Mouse (Mus musculus) lung, embryonic 14.5 days (tissue): ENCODE measurements around the gene Stx11. TPM values are rescaled to one million over a fixed set of nuclear protein-coding genes. Genes with fewer than 3 reads are reported as not detected.

ENCODE experiments used
- ATAC-seq: fragments of 200-750 bp; cut with Nextera tagmentation; 2 replicates; pipeline ENCODE4 v1.8.0; 2017; ENCODE audit warnings: mild to moderate bottlenecking, moderate TSS enrichment, moderate library complexity; ENCODE audit not compliant: insufficient read depth
- DNase-seq: peaks from one replicate; pipeline ENCODE4 v3.0.0-alpha.2; 2015
- H3K27ac ChIP-seq: fragments of 300-500 bp; sonication (generic); 2 replicates; pipeline ENCODE4 v1.5.1; 2014; ENCODE audit warnings: low read depth, mild to moderate bottlenecking, moderate library complexity
- H3K27me3 ChIP-seq: fragments of 300-500 bp; sonication (generic); 2 replicates; pipeline ENCODE4 v1.6.1; 2014; ENCODE audit warnings: low read length, control low read depth; ENCODE audit not compliant: insufficient read depth
- H3K36me3 ChIP-seq: fragments of 300-500 bp; sonication (generic); 2 replicates; pipeline ENCODE4 v1.6.1; 2014; ENCODE audit warnings: control low read depth; ENCODE audit not compliant: insufficient read depth
- H3K4me1 ChIP-seq: fragments of 300-500 bp; sonication (generic); 2 replicates; pipeline ENCODE4 v1.6.1; 2014; ENCODE audit warnings: antibody characterized with exemption, control low read depth; ENCODE audit not compliant: insufficient read depth
- H3K4me2 ChIP-seq: fragments of 300-500 bp; sonication (generic); 2 replicates; pipeline ENCODE4 v1.6.1; 2014; ENCODE audit warnings: mild to moderate bottlenecking
- H3K4me3 ChIP-seq: fragments of 300-500 bp; sonication (generic); 2 replicates; pipeline ENCODE4 v1.5.1; 2014; ENCODE audit warnings: low read depth, low read length
- H3K9ac ChIP-seq: fragments of 300-500 bp; sonication (generic); 2 replicates; pipeline ENCODE4 v1.6.1; 2014
- H3K9me3 ChIP-seq: fragments of 300-500 bp; sonication (generic); 2 replicates; pipeline ENCODE4 v1.6.1; 2016; ENCODE audit warnings: low read depth, low read length, control low read depth
- CTCF ChIP-seq: IDR thresholded peaks from 2 replicates; pipeline ENCODE4 v1.5.1; 2016; ENCODE audit warnings: antibody characterized with exemption, low read depth
- WGBS: fragments of 180-500 bp; shearing (Covaris S2); extraction: QIAGEN DNeasy Blood & Tissue Kit; methylation state at CpG from one replicate; pipeline ENCODE4 v1.1.7; 2014; 5-methylcytosine and 5-hydroxymethylcytosine counted together
- polyA plus RNA-seq: library from polyadenylated mRNA; unstranded; fragments of >200 nt; fragmentation: Nextera tagmentation; extraction: Ambion mirVana; gene quantifications from 2 replicates; pipeline ENCODE4 v1.2.1, GENCODE M21; 2014

The Stx11 gene
- polyA plus RNA-seq, 1 experiment from 2014 or later, result 1.4 TPM

DNA sequence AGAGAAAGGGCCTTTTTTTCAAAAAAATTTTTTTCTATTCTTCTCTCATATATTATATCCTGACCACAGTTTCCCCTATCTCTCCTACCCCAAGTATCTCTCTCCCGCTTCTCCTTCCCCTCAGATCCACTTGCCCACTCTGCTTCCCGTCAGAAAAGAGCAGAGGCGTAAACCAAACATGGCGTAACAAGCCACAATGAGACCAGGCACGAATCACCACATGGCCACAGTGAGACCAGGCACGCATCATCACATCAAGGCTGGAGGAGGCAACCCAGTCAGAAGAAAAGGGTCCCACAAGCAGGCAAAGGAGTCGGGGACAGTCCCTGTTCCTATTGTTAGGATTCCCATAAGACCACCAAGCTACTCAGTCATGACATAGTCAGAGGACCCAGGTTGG is 28.0 kb downstream of the Stx11 start:
- no peaks in the 10 kb centered on the region for H3K36me3 ChIP-seq
- no peak for TF ChIP-seq CTCF
- 82% methylated on average over 7 of the region's 7 CpGs for WGBS
- ATAC-seq, result no peak
- H3K27ac ChIP-seq, result no peak overlapping the region
- no peak for DNase-seq
- H3K27me3 ChIP-seq, result peaks cover 8% of the 10 kb centered on the region
- H3K4me1 ChIP-seq, result 0 out of 2 replicates have a peak, but pooled peaks cover 2% of the 10 kb centered on the region
- H3K4me3 ChIP-seq, result no peak overlapping the region
- H3K9ac ChIP-seq, result no peak overlapping the region
- H3K4me2 ChIP-seq, result no peak overlapping the region
- no peaks in the 10 kb centered on the region for H3K9me3 ChIP-seq

- Histone ChIP-seq H3K4me1 (0 out of 2 replicates have a peak, but pooled peaks cover 2% of the 10 kb centered on the region), H3K36me3 (no peaks in the 10 kb centered on the region), H3K9ac (no peak overlapping the region), H3K27ac (no peak overlapping the region), H3K4me2 (no peak overlapping the region), H3K4me3 (no peak overlapping the region), H3K9me3 (no peaks in the 10 kb centered on the region), H3K27me3 (peaks cover 3% of the 10 kb centered on the region)
- DNase-seq (no peak), ATAC-seq (no peak)
- WGBS, result 84% methylated on average over 5 of the region's 5 CpGs
- TF ChIP-seq CTCF, result no peak
Observed at GRCm38 (mm10) chr10:12935575-12935974, 28.5 kb downstream of the Stx11 start.

DNA sequence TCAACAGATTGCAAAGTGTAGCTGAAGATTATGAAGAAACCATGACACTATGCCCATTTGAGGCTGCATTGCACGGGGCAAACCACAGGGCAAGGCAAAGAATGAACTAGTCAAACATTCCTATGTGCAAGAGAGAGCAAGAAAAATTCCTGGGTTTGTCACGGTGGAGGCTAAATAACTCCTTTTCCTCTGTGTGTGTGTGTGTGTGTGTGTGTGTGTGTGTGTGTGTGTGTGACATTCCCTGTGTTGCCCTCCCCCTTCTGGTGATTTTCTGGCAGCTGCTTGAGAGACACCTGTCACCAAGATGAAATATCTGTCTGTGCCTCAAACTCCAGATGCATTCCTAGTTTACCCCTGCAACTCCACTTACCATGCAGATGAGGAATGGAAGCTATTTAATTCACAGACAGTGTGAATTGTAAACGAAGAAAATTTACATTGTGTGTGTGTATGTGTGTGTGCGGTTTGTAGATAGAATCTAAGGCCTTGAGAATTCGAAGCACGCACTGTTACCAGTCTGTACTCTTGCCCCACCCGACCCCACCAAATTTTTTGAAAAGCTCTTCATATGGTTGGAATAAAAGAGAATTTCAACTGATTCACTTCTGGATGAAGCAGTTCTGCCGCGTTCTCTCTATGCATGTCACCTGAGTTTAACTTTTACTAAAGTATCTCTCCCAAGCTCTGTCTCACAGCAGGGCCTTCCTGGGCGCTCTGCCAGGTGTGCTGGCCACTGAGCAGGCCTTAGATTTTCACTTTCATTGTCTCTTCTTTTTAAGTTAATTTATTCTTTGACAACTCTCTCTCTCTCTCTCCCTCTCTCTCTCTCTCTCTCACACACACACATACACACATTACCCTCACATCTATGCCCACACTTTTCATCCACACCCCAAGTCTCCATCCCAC is 32.4 kb downstream of the Stx11 start:
- TF ChIP-seq CTCF, result no peak
- ATAC-seq, result peak; percentile 73; the same call in 1 of the 2 replicates
- no peak overlapping the region for H3K4me3 ChIP-seq
- H3K4me2 ChIP-seq, result no peak overlapping the region
- H3K9ac ChIP-seq, result no peak overlapping the region
- H3K4me1 ChIP-seq, result 0 out of 2 replicates have a peak, but pooled peaks cover 2% of the 10 kb centered on the region
- peak overlapping the region; percentile 38; the same call in 1 of the 2 replicates for H3K27ac ChIP-seq
- no peaks in the 10 kb centered on the region for H3K9me3 ChIP-seq
- 43% methylated on average over 10 of the region's 10 CpGs for WGBS
- no peaks in the 10 kb centered on the region for H3K36me3 ChIP-seq
- no peaks in the 10 kb centered on the region for H3K27me3 ChIP-seq
- DNase-seq, result peak; percentile 35

- Histone ChIP-seq H3K4me1 (0 out of 2 replicates have a peak, but pooled peaks cover 2% of the 10 kb centered on the region), H3K9ac (no peak overlapping the region), H3K27me3 (no peaks in the 10 kb centered on the region), H3K4me2 (no peak overlapping the region), H3K9me3 (no peaks in the 10 kb centered on the region), H3K36me3 (no peaks in the 10 kb centered on the region), H3K4me3 (no peak overlapping the region), H3K27ac (no peak overlapping the region)
- ATAC-seq, result no peak
- no peak for DNase-seq
- no peak for TF ChIP-seq CTCF
- 35% methylated on average over 6 of the region's 6 CpGs for WGBS
Observed at GRCm38 (mm10) chr10:12930351-12930905, 33.7 kb downstream of the Stx11 start.

DNA sequence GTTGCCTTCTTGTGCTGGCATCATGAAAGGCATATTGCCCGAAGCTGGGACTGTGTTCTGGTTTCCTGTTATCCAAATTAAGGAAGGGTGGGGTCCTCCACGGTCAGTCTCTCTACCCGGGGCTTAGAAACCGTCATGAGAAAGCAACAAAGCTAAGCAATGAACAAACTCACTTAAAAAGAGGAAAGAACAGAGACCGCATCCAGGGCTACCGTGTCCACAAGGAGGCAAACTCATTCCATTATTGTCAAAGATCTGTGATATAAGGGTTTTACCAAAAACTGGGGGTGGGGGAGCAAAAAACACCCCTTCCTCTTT is 34.3 kb downstream of the Stx11 start:
- ATAC-seq, result no peak
- Histone ChIP-seq H3K4me1 (0 out of 2 replicates have a peak, but pooled peaks cover 2% of the 10 kb centered on the region), H3K9me3 (no peaks in the 10 kb centered on the region), H3K4me3 (no peak overlapping the region), H3K27me3 (no peaks in the 10 kb centered on the region), H3K27ac (no peak overlapping the region), H3K9ac (no peak overlapping the region), H3K36me3 (no peaks in the 10 kb centered on the region), H3K4me2 (no peak overlapping the region)
- TF ChIP-seq CTCF, result no peak
- 52% methylated on average over 6 of the region's 6 CpGs for WGBS
- DNase-seq, result no peak

- Histone ChIP-seq H3K27me3 (no peaks in the 10 kb centered on the region), H3K4me1 (0 out of 2 replicates have a peak, but pooled peaks cover 2% of the 10 kb centered on the region), H3K4me2 (no peak overlapping the region), H3K4me3 (no peak overlapping the region), H3K36me3 (no peaks in the 10 kb centered on the region), H3K9ac (no peak overlapping the region), H3K27ac (no peak overlapping the region), H3K9me3 (no peaks in the 10 kb centered on the region)
- 83% methylated on average over 7 of the region's 7 CpGs for WGBS
- no peak for DNase-seq
- TF ChIP-seq CTCF, result no peak
- no peak for ATAC-seq
Observed at GRCm38 (mm10) chr10:12929149-12929856, 34.8 kb downstream of the Stx11 start.

DNA sequence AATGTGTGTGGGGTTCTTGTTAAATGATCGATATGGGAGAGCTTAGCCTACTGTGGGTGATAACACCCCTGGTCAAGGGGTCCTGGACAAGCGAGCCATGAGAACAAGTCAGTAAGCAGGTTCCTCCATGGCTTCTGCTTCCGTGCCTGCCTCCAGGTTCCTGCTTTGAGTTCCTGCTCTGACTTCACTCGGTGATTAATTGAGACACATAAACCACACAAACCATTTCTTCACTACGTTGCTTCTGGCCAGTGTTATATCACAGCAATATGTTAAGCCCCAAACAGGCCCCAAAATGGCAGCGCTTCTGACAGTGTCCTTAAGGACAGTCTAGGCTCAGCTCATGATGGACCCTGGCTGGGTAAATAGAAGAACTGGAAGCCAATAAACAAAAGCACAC is 35.9 kb downstream of the Stx11 start:
- ATAC-seq (no peak), DNase-seq (no peak)
- Histone ChIP-seq H3K9me3 (no peaks in the 10 kb centered on the region), H3K9ac (no peak overlapping the region), H3K4me2 (no peak overlapping the region), H3K4me1 (0 out of 2 replicates have a peak, but pooled peaks cover 2% of the 10 kb centered on the region), H3K4me3 (no peak overlapping the region), H3K27ac (no peak overlapping the region), H3K36me3 (no peaks in the 10 kb centered on the region), H3K27me3 (no peaks in the 10 kb centered on the region)
- no peak for TF ChIP-seq CTCF
- 79% methylated on average over 6 of the region's 6 CpGs for WGBS
